Mouse (Mus musculus): ENCODE measurements around the gene Zbtb34. TPM values are rescaled to one million over a fixed set of nuclear protein-coding genes. Genes with fewer than 3 reads are reported as not detected.

Gene Zbtb34
- polyA plus RNA-seq, 1 experiment, result 1.6 TPM

DNA sequence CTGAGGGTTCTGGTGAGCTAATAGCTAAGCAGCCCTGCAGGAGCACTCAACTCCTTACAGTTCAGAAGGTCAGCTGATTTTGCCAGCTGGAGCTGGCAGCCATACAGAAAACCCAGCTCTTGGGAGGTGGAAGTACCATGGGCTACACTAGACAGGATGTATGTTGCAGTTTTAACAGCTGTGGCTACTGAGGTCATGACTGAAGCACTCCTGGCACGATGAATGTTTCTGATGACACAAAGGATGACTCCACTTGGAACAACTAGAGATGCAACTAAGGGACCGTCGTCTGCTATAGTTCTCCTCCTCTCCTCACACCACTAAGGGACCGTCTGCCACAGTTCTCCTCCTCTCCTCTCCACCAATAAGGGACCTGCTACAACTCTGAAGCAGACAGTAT is 34.8 kb upstream of the Zbtb34 start:
- no peaks in the 10 kb centered on the region for H3K27me3 ChIP-seq (ENCODE audit: control insufficient read depth, insufficient read depth, insufficient read length)
- no peak overlapping the region for H3K4me3 ChIP-seq (ENCODE audit: insufficient read depth, poor library complexity, severe bottlenecking)
- H3K79me2 ChIP-seq (ENCODE audit: control insufficient read depth, insufficient read depth), result peaks cover 74% of the 10 kb centered on the region
- H3K79me3 ChIP-seq (ENCODE audit: low read depth), result peaks cover 27% of the 10 kb centered on the region
- peaks cover 20% of the 10 kb centered on the region for H3K36me3 ChIP-seq (ENCODE audit: control insufficient read depth, insufficient read depth)
- no peak overlapping the region for H3ac ChIP-seq (ENCODE audit: control insufficient read depth, insufficient read length, low read depth)
- TF ChIP-seq CTCF (IDR thresholded peaks at IDR 0.05; ENCODE audit: control insufficient read depth, insufficient read depth, insufficient read length) (no peak), CEBPB (IDR thresholded peaks at IDR 0.05; ENCODE audit: low read depth) (no peak), MYOD1 (IDR thresholded peaks at IDR 0.05; ENCODE audit: control insufficient read depth, insufficient read length, low read depth) (peak; percentile 76), MAX (IDR thresholded peaks at IDR 0.05) (no peak), FOSL1 (IDR thresholded peaks at IDR 0.05; ENCODE audit: insufficient read depth, low read length, poor library complexity, severe bottlenecking) (no peak)

DNA sequence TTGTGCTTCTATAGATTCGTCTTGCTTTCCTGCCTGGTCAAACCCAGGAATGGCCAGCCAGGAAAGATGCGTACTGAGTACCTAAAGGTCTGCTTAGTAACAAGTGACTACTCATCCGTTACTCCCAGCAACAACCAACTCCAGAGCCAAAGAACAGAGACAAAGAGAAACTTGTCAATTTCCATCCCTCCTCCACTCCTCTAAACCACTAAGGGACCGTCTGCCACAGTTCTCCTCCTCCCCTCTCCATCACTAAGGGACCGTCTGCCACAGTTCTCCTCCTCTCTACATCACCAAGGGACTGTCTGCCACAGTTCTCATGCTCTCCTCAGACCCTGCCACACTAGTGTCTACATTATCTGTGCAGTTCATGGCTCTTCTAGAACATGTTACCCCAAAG is 34.1 kb upstream of the Zbtb34 start:
- peaks cover 27% of the 10 kb centered on the region for H3K79me3 ChIP-seq (ENCODE audit: low read depth)
- no peak overlapping the region for H3K4me3 ChIP-seq (ENCODE audit: insufficient read depth, poor library complexity, severe bottlenecking)

DNA sequence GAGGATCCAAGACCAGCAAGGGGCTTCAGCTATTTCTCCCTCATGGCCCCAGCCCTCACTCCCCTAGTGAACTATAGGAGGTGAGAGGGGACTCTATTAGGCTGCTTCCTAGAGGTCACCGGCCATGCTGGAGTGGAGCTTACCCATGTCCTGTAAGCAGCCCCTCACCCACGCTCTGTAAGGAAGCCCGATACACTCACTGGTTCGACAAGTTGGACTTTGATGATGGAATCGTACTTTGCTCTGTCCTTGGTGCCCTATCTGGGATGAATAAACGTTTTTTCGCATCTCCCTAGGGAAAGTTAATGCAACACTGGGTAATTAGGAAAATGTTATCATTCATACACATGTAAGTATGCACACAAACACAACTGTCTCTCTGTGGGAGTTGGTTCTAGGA is 30.9 kb upstream of the Zbtb34 start:
- no peak overlapping the region for H3K4me3 ChIP-seq (ENCODE audit: insufficient read depth, poor library complexity, severe bottlenecking)
- no peak overlapping the region for H3ac ChIP-seq (ENCODE audit: control insufficient read depth, insufficient read length, low read depth)
- H3K36me3 ChIP-seq (ENCODE audit: control insufficient read depth, insufficient read depth), result peaks cover 40% of the 10 kb centered on the region
- peaks cover 17% of the 10 kb centered on the region for H3K79me3 ChIP-seq (ENCODE audit: low read depth)
- TF ChIP-seq MYOG (IDR thresholded peaks at IDR 0.05; ENCODE audit: control insufficient read depth, extremely low read depth, insufficient read length) (no peak), MAX (IDR thresholded peaks at IDR 0.05) (no peak), MYOD1 (IDR thresholded peaks at IDR 0.05; ENCODE audit: control insufficient read depth, insufficient read length, low read depth) (no peak), FOSL1 (IDR thresholded peaks at IDR 0.05; ENCODE audit: insufficient read depth, low read length, poor library complexity, severe bottlenecking) (no peak), CTCF (IDR thresholded peaks at IDR 0.05; ENCODE audit: control insufficient read depth, insufficient read depth, insufficient read length) (no peak), CEBPB (IDR thresholded peaks at IDR 0.05; ENCODE audit: low read depth) (no peak), USF1 (IDR thresholded peaks at IDR 0.05; ENCODE audit: low read depth) (no peak)
- H3K79me2 ChIP-seq (ENCODE audit: control insufficient read depth, insufficient read depth), result peaks cover 75% of the 10 kb centered on the region
- H3K27me3 ChIP-seq (ENCODE audit: control insufficient read depth, insufficient read depth, insufficient read length), result no peaks in the 10 kb centered on the region

More for the DNA sequence above, 34.1 kb upstream of the Zbtb34 start:
- TF ChIP-seq MYOD1 (IDR thresholded peaks at IDR 0.05; ENCODE audit: control insufficient read depth, insufficient read length, low read depth) (no peak), MAX (IDR thresholded peaks at IDR 0.05) (no peak), FOSL1 (IDR thresholded peaks at IDR 0.05; ENCODE audit: insufficient read depth, low read length, poor library complexity, severe bottlenecking) (no peak), CEBPB (IDR thresholded peaks at IDR 0.05; ENCODE audit: low read depth) (no peak), CTCF (IDR thresholded peaks at IDR 0.05; ENCODE audit: control insufficient read depth, insufficient read depth, insufficient read length) (no peak), USF1 (IDR thresholded peaks at IDR 0.05; ENCODE audit: low read depth) (no peak), MYOG (IDR thresholded peaks at IDR 0.05; ENCODE audit: control insufficient read depth, extremely low read depth, insufficient read length) (no peak)
- Histone ChIP-seq H3K79me2 (ENCODE audit: control insufficient read depth, insufficient read depth) (peaks cover 80% of the 10 kb centered on the region), H3K27me3 (ENCODE audit: control insufficient read depth, insufficient read depth, insufficient read length) (no peaks in the 10 kb centered on the region), H3ac (ENCODE audit: control insufficient read depth, insufficient read length, low read depth) (no peak overlapping the region), H3K36me3 (ENCODE audit: control insufficient read depth, insufficient read depth) (peaks cover 28% of the 10 kb centered on the region)

DNA sequence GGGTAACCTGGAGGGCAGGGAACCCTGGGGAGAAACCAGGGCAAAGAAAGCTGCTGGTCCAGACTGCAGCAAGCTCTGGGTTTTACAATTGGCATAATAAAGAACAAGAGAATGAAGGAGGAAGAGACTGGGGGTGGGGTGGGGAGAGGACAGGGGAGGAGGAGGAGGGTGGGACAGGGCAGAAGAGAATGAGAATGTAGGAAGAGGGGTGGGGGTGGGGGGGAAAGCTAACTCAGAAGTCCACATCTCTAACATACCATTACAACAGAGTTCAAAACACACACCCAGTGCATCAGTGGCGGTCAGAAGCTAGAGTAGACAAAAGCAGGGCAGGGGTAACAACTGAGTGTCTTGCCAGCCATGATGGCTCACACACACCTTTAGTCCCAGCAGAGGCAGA is 29.9 kb upstream of the Zbtb34 start:
- Histone ChIP-seq H3K79me2 (ENCODE audit: control insufficient read depth, insufficient read depth) (peaks cover 67% of the 10 kb centered on the region), H3K4me3 (ENCODE audit: insufficient read depth, poor library complexity, severe bottlenecking) (no peak overlapping the region), H3ac (ENCODE audit: control insufficient read depth, insufficient read length, low read depth) (no peak overlapping the region), H3K36me3 (ENCODE audit: control insufficient read depth, insufficient read depth) (peaks cover 40% of the 10 kb centered on the region), H3K79me3 (ENCODE audit: low read depth) (peaks cover 13% of the 10 kb centered on the region), H3K27me3 (ENCODE audit: control insufficient read depth, insufficient read depth, insufficient read length) (no peaks in the 10 kb centered on the region)
- TF ChIP-seq FOSL1 (IDR thresholded peaks at IDR 0.05; ENCODE audit: insufficient read depth, low read length, poor library complexity, severe bottlenecking) (no peak), CTCF (IDR thresholded peaks at IDR 0.05; ENCODE audit: control insufficient read depth, insufficient read depth, insufficient read length) (no peak), MYOG (IDR thresholded peaks at IDR 0.05; ENCODE audit: control insufficient read depth, extremely low read depth, insufficient read length) (no peak), USF1 (IDR thresholded peaks at IDR 0.05; ENCODE audit: low read depth) (no peak), MAX (IDR thresholded peaks at IDR 0.05) (no peak), MYOD1 (IDR thresholded peaks at IDR 0.05; ENCODE audit: control insufficient read depth, insufficient read length, low read depth) (no peak), CEBPB (IDR thresholded peaks at IDR 0.05; ENCODE audit: low read depth) (no peak)

DNA sequence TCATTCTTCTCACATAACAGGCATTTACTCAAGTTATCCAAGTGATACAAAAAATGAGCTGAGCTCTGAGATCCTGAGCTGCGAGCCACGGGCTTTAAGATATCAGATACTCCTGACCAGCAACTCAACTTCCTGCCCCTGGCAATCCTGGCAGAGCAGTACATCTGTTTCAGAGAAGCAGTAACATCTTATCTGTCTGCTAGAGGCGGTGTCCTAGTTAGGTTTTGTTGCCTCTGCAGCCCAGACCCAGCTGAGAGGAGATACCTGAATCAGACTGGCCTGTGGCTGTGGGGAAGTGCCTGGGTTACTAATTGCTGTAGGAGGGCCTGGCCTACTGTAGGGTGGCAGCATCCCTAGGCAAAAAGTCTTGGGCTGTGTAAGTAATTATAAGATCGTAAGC is 28.5 kb upstream of the Zbtb34 start:
- H3K27me3 ChIP-seq (ENCODE audit: control insufficient read depth, insufficient read depth, insufficient read length), result no peaks in the 10 kb centered on the region
- H3ac ChIP-seq (ENCODE audit: control insufficient read depth, insufficient read length, low read depth), result no peak overlapping the region
- H3K4me3 ChIP-seq (ENCODE audit: insufficient read depth, poor library complexity, severe bottlenecking), result no peak overlapping the region
- TF ChIP-seq MYOD1 (IDR thresholded peaks at IDR 0.05; ENCODE audit: control insufficient read depth, insufficient read length, low read depth) (no peak), USF1 (IDR thresholded peaks at IDR 0.05; ENCODE audit: low read depth) (no peak), FOSL1 (IDR thresholded peaks at IDR 0.05; ENCODE audit: insufficient read depth, low read length, poor library complexity, severe bottlenecking) (no peak), CTCF (IDR thresholded peaks at IDR 0.05; ENCODE audit: control insufficient read depth, insufficient read depth, insufficient read length) (no peak)
- H3K36me3 ChIP-seq (ENCODE audit: control insufficient read depth, insufficient read depth), result peaks cover 50% of the 10 kb centered on the region
- peaks cover 3% of the 10 kb centered on the region for H3K79me3 ChIP-seq (ENCODE audit: low read depth)
- H3K79me2 ChIP-seq (ENCODE audit: control insufficient read depth, insufficient read depth), result peaks cover 61% of the 10 kb centered on the region

DNA sequence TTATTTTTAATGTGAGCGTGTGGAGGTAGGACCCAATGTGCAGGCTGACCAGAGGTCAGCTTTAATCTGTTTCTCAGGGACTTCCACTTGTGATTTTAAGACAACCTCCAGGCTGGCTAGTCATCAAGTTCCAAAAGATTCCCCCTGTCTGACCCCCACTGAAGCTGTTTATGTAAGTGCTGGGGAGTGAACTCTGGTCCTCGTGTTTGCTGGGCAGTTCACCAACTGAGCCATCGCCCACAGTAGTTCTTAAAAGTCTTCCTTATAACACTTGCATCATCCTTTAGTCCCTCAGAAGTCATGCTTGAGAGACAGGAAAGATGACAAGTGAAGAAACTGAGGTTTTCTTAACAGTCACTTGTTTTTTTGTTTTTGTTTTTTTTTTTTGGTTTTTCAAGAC is 25.6 kb upstream of the Zbtb34 start:
- peaks cover 55% of the 10 kb centered on the region for H3K36me3 ChIP-seq (ENCODE audit: control insufficient read depth, insufficient read depth)
- H3K27me3 ChIP-seq (ENCODE audit: control insufficient read depth, insufficient read depth, insufficient read length), result no peaks in the 10 kb centered on the region
- no peak overlapping the region for H3ac ChIP-seq (ENCODE audit: control insufficient read depth, insufficient read length, low read depth)
- H3K79me3 ChIP-seq (ENCODE audit: low read depth), result no peaks in the 10 kb centered on the region
- no peak overlapping the region for H3K4me3 ChIP-seq (ENCODE audit: insufficient read depth, poor library complexity, severe bottlenecking)
- H3K79me2 ChIP-seq (ENCODE audit: control insufficient read depth, insufficient read depth), result peaks cover 46% of the 10 kb centered on the region
- TF ChIP-seq MYOG (IDR thresholded peaks at IDR 0.05; ENCODE audit: control insufficient read depth, extremely low read depth, insufficient read length) (no peak), USF1 (IDR thresholded peaks at IDR 0.05; ENCODE audit: low read depth) (no peak), MYOD1 (IDR thresholded peaks at IDR 0.05; ENCODE audit: control insufficient read depth, insufficient read length, low read depth) (no peak), FOSL1 (IDR thresholded peaks at IDR 0.05; ENCODE audit: insufficient read depth, low read length, poor library complexity, severe bottlenecking) (no peak), MAX (IDR thresholded peaks at IDR 0.05) (no peak), CTCF (IDR thresholded peaks at IDR 0.05; ENCODE audit: control insufficient read depth, insufficient read depth, insufficient read length) (no peak), CEBPB (IDR thresholded peaks at IDR 0.05; ENCODE audit: low read depth) (no peak)

Data from C2C12 (cell line).